Mouse (Mus musculus) midbrain, embryonic 14.5 days (tissue): ENCODE measurements at regions not wholly inside any gene's neighbourhood (a gene's known extent, or its start where the extent isn't known, plus 50 kb on each side); places are given as distances from the start of the nearest gene placed in this dataset.

Experiments used
- ATAC-seq: fragments of 200-750 bp; cut with Nextera tagmentation; 2 replicates; pipeline ENCODE4 v1.8.0; 2017; ENCODE audit warnings: moderate number of reproducible peaks, moderate library complexity; ENCODE audit not compliant: low FRiP score, low TSS enrichment
- DNase-seq: peaks from one replicate; pipeline ENCODE4 v3.0.0-alpha.2; 2015
- H3K27ac ChIP-seq: fragments of 300-500 bp; sonication (generic); replicated peaks from 2 replicates; pipeline ENCODE4 v1.5.1; 2014; ENCODE audit warnings: mild to moderate bottlenecking, low read depth, low read length, moderate library complexity
- H3K27me3 ChIP-seq: fragments of 300-500 bp; sonication (generic); 2 replicates; pipeline ENCODE4 v1.6.1; 2014; ENCODE audit warnings: low read length, control low read depth, mixed read lengths; ENCODE audit not compliant: control insufficient read depth, insufficient read depth
- H3K36me3 ChIP-seq: fragments of 300-500 bp; sonication (generic); 2 replicates; pipeline ENCODE4 v1.6.1; 2014; ENCODE audit warnings: low read length, control low read depth; ENCODE audit not compliant: control insufficient read depth, insufficient read depth
- H3K4me1 ChIP-seq: fragments of 300-500 bp; sonication (generic); 2 replicates; pipeline ENCODE4 v1.6.1; 2014; ENCODE audit warnings: mild to moderate bottlenecking, antibody characterized with exemption, low read length, control low read depth; ENCODE audit not compliant: control insufficient read depth, insufficient read depth
- H3K4me2 ChIP-seq: fragments of 300-500 bp; sonication (generic); 2 replicates; pipeline ENCODE4 v1.6.1; 2014; ENCODE audit warnings: mild to moderate bottlenecking, low read length, moderate library complexity
- H3K4me3 ChIP-seq: fragments of 300-500 bp; sonication (generic); replicated peaks from 2 replicates; pipeline ENCODE4 v1.5.1; 2014; ENCODE audit warnings: low read depth, low read length
- H3K9ac ChIP-seq: fragments of 300-500 bp; sonication (generic); replicated peaks from 2 replicates; pipeline ENCODE4 v1.6.1; 2014; ENCODE audit warnings: mild to moderate bottlenecking, low read length, moderate library complexity
- H3K9me3 ChIP-seq: fragments of 300-500 bp; sonication (generic); 2 replicates; pipeline ENCODE4 v1.6.1; 2016; ENCODE audit warnings: low read length, control low read depth, mixed read lengths; ENCODE audit not compliant: control insufficient read depth
- WGBS: fragments of 180-500 bp; shearing (Covaris S2); extraction: QIAGEN DNeasy Blood & Tissue Kit; methylation state at CpG from one replicate; pipeline ENCODE4 v1.1.7; 2014; 5-methylcytosine and 5-hydroxymethylcytosine counted together

GRCm38 (mm10) chr9:47957881-47958280 is 203.9 kb upstream of the Nxpe4 start:
- H3K9me3 ChIP-seq, result peaks cover 2% of the 10 kb centered on the region; the same call in 1 of the 2 replicates
- no peak overlapping the region for H3K4me3 ChIP-seq
- H3K9ac ChIP-seq, result no peak overlapping the region
- ATAC-seq (no peak), DNase-seq (no peak)
- H3K27ac ChIP-seq, result no peak overlapping the region
- no peaks in the 10 kb centered on the region for H3K36me3 ChIP-seq
- WGBS, result 93% methylated on average over 3 of the region's 3 CpGs
- no peaks in the 10 kb centered on the region; the same call in 1 of the 2 replicates for H3K4me1 ChIP-seq
- no peak overlapping the region for H3K4me2 ChIP-seq
- no peaks in the 10 kb centered on the region for H3K27me3 ChIP-seq

- H3K9me3 ChIP-seq, result no peaks in the 10 kb centered on the region; the same call in 1 of the 2 replicates
- no peak overlapping the region for H3K4me2 ChIP-seq
- H3K4me3 ChIP-seq, result no peak overlapping the region
- no peaks in the 10 kb centered on the region; the same call in 1 of the 2 replicates for H3K4me1 ChIP-seq
- H3K27ac ChIP-seq, result no peak overlapping the region
- no peaks in the 10 kb centered on the region for H3K27me3 ChIP-seq
- no peak for DNase-seq
- H3K36me3 ChIP-seq, result no peaks in the 10 kb centered on the region
- H3K9ac ChIP-seq, result no peak overlapping the region
- WGBS, result 93% methylated on average over 6 of the region's 6 CpGs
- ATAC-seq, result no peak
Measured at GRCm38 (mm10) chr9:47958861-47959260, 203.0 kb upstream of the Nxpe4 start.

GRCm38 (mm10) chr9:47961176-47961575 is 200.6 kb upstream of the Nxpe4 start:
- no peak for DNase-seq
- WGBS, result 90% methylated on average over 4 of the region's 4 CpGs
- no peak overlapping the region for H3K4me2 ChIP-seq

GRCm38 (mm10) chr9:47962161-47962560 is 199.7 kb upstream of the Nxpe4 start:
- WGBS, result 58% methylated on average over 4 of the region's 4 CpGs
- no peaks in the 10 kb centered on the region for H3K36me3 ChIP-seq
- H3K4me3 ChIP-seq, result no peak overlapping the region
- ATAC-seq, result no peak
- DNase-seq, result no peak
- H3K4me2 ChIP-seq, result no peak overlapping the region
- no peaks in the 10 kb centered on the region; the same call in 1 of the 2 replicates for H3K4me1 ChIP-seq
- no peaks in the 10 kb centered on the region for H3K9me3 ChIP-seq
- H3K9ac ChIP-seq, result no peak overlapping the region
- H3K27me3 ChIP-seq, result no peaks in the 10 kb centered on the region
- H3K27ac ChIP-seq, result no peak overlapping the region

More at GRCm38 (mm10) chr9:47961176-47961575, 200.6 kb upstream of the Nxpe4 start:
- no peak for ATAC-seq
- H3K4me1 ChIP-seq, result no peaks in the 10 kb centered on the region; the same call in 1 of the 2 replicates
- no peaks in the 10 kb centered on the region for H3K27me3 ChIP-seq
- no peaks in the 10 kb centered on the region for H3K9me3 ChIP-seq
- H3K36me3 ChIP-seq, result no peaks in the 10 kb centered on the region
- H3K27ac ChIP-seq, result no peak overlapping the region
- H3K9ac ChIP-seq, result no peak overlapping the region
- H3K4me3 ChIP-seq, result no peak overlapping the region

GRCm38 (mm10) chr9:47962589-47962988 is 199.2 kb upstream of the Nxpe4 start:
- no peak overlapping the region for H3K4me3 ChIP-seq
- H3K9me3 ChIP-seq, result no peaks in the 10 kb centered on the region
- H3K36me3 ChIP-seq, result no peaks in the 10 kb centered on the region
- DNase-seq (no peak), ATAC-seq (no peak)
- no peak overlapping the region for H3K27ac ChIP-seq
- no peaks in the 10 kb centered on the region; the same call in 1 of the 2 replicates for H3K4me1 ChIP-seq
- WGBS, result 77% methylated on average over 4 of the region's 4 CpGs
- no peak overlapping the region for H3K4me2 ChIP-seq
- no peak overlapping the region for H3K9ac ChIP-seq
- H3K27me3 ChIP-seq, result no peaks in the 10 kb centered on the region

GRCm38 (mm10) chr9:47973130-47973529 is 188.7 kb upstream of the Nxpe4 start:
- no peak overlapping the region for H3K27ac ChIP-seq
- H3K9ac ChIP-seq, result no peak overlapping the region
- H3K4me1 ChIP-seq, result no peaks in the 10 kb centered on the region
- 46% methylated on average over 12 of the region's 12 CpGs for WGBS
- no peaks in the 10 kb centered on the region for H3K36me3 ChIP-seq
- peak; percentile 54 for DNase-seq
- H3K4me3 ChIP-seq, result no peak overlapping the region
- no peaks in the 10 kb centered on the region for H3K9me3 ChIP-seq
- no peak for ATAC-seq
- no peak overlapping the region for H3K4me2 ChIP-seq
- H3K27me3 ChIP-seq, result no peaks in the 10 kb centered on the region

GRCm38 (mm10) chr9:47985356-47986111 is 176.3 kb upstream of the Nxpe4 start:
- H3K9me3 ChIP-seq, result no peaks in the 10 kb centered on the region
- no peak overlapping the region for H3K9ac ChIP-seq
- DNase-seq (peak; percentile 70), ATAC-seq (peak; percentile 43; the same call in 1 of the 2 replicates)
- no peaks in the 10 kb centered on the region for H3K27me3 ChIP-seq
- 0 out of 2 replicates have a peak overlapping the region, but pooled peaks have one; percentile 9 for H3K27ac ChIP-seq
- peak overlapping the region; percentile 17; the same call in 1 of the 2 replicates for H3K4me2 ChIP-seq
- 31% methylated on average over 11 of the region's 11 CpGs for WGBS
- H3K4me1 ChIP-seq, result peaks cover 12% of the 10 kb centered on the region
- no peak overlapping the region for H3K4me3 ChIP-seq
- H3K36me3 ChIP-seq, result no peaks in the 10 kb centered on the region

- H3K27me3 ChIP-seq, result no peaks in the 10 kb centered on the region
- DNase-seq (no peak), ATAC-seq (no peak)
- no peaks in the 10 kb centered on the region for H3K36me3 ChIP-seq
- 90% methylated on average over 4 of the region's 4 CpGs for WGBS
- H3K27ac ChIP-seq, result no peak overlapping the region
- H3K4me1 ChIP-seq, result peaks cover 12% of the 10 kb centered on the region
- no peaks in the 10 kb centered on the region for H3K9me3 ChIP-seq
- H3K9ac ChIP-seq, result no peak overlapping the region
- no peak overlapping the region for H3K4me2 ChIP-seq
- no peak overlapping the region for H3K4me3 ChIP-seq
Measured at GRCm38 (mm10) chr9:47987266-47987665, 174.6 kb upstream of the Nxpe4 start.

- WGBS, result 72% methylated on average over 4 of the region's 4 CpGs
Measured at GRCm38 (mm10) chr9:47994671-47995070, 167.2 kb upstream of the Nxpe4 start.

More at GRCm38 (mm10) chr9:47994671-47995070, 167.2 kb upstream of the Nxpe4 start:
- ATAC-seq (no peak), DNase-seq (no peak)
- Histone ChIP-seq H3K4me3 (no peak overlapping the region), H3K36me3 (no peaks in the 10 kb centered on the region), H3K27me3 (no peaks in the 10 kb centered on the region), H3K9me3 (no peaks in the 10 kb centered on the region), H3K9ac (no peak overlapping the region), H3K4me1 (no peaks in the 10 kb centered on the region), H3K27ac (no peak overlapping the region), H3K4me2 (no peak overlapping the region)
